Mouse (Mus musculus) neural tube, embryonic 10.5 days (tissue): ENCODE measurements at regions not wholly inside any gene's neighbourhood (a gene's known extent, or its start where the extent isn't known, plus 50 kb on each side); places are given as distances from the start of the nearest gene placed in this dataset.

Experiments
- DNase-seq: peaks from one replicate; pipeline ENCODE4 v3.0.0-alpha.2; 2017; ENCODE audit warnings: low spot score; ENCODE audit errors: extremely low spot score

- DNase-seq, result no peak
These were observed 52.4 kb upstream of the Adcy1 start for GRCm38 (mm10) chr11:7010858-7011257.

DNA sequence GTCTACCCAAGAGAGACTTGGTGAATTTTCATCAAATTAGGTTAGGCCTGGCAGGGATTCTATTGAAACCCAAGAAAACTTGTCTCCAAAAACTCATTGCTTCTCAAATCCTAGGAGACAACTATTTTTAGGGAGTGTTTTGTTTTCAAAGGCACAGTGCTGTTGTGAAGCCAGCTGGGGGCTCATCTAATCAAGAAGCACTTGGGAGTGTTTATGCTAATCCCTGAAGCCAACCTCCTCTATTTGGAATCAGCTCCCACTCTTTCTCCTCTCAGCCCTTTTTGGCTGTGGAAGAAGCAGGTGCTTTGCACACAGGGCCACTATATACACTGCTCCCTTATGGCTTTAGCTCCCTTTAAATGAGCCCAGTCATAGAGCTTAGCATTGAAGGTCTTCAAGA is 64.0 kb upstream of the Adcy1 start:
- no peak for DNase-seq

- no peak for DNase-seq
These were observed 64.5 kb upstream of the Adcy1 start for GRCm38 (mm10) chr11:6998810-6999209.

- DNase-seq, result no peak
These were observed 65.8 kb upstream of the Adcy1 start for GRCm38 (mm10) chr11:6997508-6997907.

DNA sequence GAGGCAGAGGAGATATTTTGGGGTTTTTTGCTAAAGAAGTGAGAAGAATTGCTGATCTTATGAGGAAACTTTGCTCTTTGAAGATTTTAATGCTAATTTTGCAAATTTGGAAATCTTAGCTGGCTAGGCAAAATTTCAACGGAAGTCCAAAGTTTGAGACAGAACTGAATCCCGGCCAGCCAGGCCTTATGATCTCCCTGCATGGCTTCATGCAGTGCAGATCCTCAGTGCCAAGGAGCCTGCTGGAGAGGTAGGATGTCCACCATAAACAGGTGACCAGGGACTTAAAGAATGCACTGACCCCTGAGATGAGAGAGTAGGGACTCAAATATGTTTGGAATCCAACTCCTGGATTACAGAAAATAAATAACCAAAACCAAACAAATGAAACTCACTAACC is 69.6 kb upstream of the Adcy1 start:
- DNase-seq, result no peak

- no peak for DNase-seq
These were observed 71.7 kb upstream of the Adcy1 start for GRCm38 (mm10) chr11:6991626-6992025.

DNA sequence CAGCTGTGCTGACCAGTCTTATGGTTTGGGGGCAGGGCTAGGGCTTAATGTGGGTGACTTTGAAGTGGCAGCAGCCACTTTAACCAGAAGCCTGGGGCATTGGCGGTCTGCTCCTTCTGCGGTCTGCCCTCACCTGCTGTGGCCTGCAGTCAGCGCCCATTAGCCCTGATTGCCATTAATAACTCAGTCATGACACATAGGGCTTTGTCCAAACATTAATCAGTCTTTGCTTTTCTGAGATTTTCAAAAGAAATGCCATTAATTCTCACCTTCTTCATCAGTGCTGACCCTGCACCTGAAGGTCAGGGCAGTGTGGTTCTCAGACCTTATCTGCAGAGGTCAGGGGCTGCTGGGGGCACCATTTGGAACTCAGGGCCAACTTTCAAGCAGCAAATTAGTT is 72.6 kb upstream of the Adcy1 start:
- no peak for DNase-seq

DNA sequence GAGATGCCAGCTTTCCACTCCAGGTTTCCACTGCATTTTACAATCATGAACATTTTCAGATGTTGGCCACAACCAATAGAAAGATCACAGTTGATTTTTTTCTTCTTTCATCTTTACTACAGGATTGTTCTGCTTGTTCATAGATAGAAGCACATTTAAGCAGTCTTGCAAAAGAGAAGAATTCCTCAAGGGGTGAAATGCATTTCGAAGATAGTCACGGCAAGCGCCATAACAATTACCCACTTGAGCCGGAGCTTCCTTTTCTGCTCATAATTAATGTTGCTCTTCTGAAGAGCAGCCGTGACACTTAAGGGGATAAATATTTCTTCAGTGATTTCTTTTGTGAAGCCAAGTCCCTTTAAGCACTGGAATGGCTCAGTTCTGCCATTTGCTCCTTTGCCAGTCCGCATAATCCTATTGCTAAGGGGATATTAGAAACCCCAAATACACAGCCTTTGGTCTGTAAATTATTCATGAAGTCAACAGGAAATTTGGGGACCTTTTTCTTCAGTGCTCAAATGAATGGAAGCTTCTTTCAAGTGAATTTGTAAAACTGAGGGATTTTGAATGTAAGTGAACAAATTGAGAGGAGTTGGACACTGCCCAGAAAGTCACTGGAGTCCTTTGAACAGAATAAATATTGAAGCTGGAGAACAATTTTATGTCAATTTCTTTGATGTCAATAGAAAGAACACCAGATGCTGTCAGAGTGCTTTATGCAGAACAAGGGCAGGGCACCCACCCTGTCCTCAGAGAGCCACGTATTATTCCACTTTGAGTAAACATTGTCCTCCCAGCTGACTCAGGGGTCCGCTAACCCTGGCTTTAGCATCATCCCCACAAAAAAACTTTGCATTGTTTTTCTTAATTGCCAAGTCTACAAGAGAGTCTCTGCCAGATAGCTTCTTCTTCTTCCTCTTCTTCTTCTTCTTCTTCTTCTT is 74.1 kb upstream of the Adcy1 start:
- no peak for DNase-seq

DNA sequence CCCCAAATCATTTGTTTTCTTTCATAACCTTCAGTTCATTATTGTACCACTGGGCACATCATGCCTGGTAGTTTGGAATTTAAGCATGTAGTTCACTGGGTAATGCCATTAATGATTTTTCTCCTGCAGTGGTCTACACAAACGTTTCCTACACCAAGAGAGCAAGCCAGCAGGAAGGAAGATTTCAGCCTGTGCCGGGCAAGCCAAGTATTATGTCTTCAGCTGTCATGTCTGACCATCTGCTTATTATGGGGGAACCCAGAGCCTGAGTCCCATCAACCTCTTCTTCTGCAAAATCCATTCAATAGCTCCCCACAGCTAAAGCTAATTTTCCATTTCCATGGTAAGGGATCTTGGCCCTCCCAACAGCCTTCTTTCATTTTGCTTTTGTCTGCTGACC is 75.3 kb upstream of the Adcy1 start:
- no peak for DNase-seq

- no peak for DNase-seq
These were observed 76.2 kb upstream of the Adcy1 start for GRCm38 (mm10) chr11:6987105-6987504.

DNA sequence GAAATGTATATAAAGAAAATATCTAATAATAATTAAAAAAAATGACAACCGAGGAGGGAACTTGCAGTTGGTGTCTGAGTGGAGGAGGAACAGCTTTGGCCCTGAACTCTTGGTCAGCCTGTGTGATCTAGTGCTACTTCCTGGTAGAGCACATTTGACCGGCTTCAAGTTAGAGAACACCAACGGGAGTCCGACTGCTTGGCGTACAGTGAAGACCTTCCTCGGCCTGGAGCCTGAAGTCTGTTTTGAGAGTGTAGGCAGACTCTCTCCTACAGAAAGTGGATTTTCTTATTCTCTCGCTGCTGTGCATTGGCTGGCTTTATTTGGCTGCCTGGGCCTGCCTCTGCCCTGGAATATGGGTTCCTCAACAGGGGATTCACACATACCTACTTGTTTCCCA is 81.2 kb upstream of the Adcy1 start:
- no peak for DNase-seq

DNA sequence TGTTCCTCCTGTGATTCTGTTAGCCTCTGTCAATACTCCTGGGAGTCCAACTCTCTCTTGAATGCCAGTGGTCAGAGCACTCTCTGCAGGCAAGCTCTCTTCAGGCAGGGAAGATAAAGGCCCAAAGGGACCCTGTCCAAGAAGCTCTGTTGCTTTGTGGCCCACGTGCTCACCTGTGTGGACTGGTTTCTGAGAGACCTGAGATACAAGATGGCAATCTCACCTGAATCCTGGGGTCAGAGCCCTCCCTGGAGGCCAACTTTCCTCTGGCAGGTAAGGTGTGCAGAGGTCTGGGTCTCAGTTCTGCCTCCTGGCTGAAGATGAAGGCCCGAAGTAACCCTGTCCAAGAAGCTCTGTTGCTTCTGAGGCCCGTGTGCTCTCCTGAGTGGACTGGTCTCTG is 83.6 kb upstream of the Adcy1 start:
- DNase-seq, result peak; percentile 6

- no peak for DNase-seq
These were observed 94.1 kb upstream of the Adcy1 start for GRCm38 (mm10) chr11:6969196-6969595.

DNA sequence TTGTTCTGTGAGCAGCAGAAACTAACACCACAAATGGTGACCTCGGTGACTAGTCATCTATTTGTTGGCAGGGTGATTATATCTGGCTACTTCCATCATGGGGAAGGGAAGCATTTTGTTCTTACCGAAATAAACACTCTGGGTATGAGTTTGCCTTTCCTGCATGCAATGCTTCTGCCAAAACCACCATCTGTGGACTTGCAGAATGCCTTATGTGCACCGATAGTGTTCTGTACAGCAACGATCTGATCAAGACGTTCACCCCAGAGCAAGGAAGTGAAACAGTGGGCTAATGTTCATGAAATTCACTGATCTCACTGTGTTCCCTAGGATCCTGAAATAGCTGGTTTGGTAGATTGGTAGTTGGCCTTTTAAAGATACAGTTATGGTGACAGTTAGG is 96.3 kb upstream of the Adcy1 start:
- DNase-seq, result no peak

DNA sequence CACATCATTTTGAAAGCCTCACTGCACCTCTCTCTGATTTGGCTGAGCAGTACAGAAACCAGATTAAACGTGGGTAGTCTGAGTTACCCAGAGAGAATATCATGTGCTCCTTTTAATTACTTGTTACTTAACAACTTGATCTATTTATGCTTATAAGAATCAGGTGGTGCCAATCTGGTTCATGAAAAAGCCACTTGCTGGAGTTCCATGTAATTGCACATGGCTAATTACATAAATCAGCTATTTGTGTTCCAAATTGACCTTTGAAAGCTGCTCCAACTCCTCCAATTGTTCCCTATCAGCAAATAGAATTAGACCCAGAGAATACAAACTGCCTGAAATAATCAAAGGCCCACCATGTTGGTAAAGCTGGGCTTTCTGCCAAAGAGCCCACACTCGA is 98.8 kb upstream of the Adcy1 start:
- no peak for DNase-seq

DNA sequence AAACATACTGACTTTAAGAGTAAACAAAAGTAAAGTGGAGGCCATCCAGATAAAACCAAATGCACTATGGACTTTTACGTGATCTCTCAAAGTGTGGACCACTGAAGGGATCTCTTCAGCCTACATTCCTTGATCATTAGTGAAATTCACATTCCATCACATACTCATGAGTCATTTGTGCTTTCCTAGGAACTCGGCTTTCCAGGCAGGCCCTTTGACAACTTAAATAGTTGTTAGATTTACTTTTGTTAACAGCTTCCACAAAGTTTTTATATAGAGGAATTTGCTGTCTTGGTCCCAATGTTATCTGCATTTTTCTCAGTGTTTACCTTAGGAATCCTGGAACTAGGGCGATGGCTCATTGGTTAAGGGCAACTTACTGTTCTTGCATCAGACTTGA is 99.7 kb upstream of the Adcy1 start:
- DNase-seq, result no peak

GRCm38 (mm10) chr11:6962786-6963575 is 100.3 kb upstream of the Adcy1 start:
- DNase-seq, result no peak

DNA sequence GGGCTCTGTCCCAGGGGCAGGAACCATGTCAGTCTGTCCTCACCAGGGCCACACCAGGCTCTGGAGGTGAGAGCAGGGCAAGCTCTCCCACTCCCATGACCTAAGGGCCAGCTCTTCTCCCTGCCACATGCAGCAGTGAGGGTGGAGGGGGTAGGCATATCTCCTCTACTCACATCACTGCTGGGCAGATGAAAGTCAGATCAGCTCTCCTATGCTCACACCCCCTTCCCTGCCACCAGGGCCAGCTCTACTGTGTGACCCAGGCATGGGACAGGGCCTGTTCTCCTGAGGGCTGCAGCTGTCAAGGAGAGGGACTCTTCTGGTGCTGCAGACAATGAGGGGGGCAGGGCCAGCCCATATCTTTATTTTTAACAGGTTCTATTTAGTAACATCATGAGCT is 101.0 kb upstream of the Adcy1 start:
- no peak for DNase-seq

DNA sequence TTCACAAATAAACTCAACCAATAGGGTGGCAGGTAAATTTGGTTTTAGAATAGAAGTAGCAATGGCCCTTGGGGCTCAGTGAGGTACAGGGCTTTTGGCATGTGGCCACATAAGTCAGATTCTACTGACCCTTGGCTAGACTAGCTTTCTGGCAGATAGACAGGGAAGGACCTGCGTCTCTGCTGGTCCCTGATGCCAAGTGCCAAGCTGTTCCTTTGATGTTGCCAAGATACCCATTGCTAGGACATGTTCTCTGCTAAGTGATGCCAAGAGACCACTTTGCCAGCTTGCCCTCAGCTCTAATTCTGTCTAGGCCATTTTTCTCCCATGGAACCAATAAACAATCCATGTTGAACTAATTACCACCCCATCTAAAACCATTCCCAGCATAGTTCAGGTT is 110.5 kb upstream of the Adcy1 start:
- no peak for DNase-seq

DNA sequence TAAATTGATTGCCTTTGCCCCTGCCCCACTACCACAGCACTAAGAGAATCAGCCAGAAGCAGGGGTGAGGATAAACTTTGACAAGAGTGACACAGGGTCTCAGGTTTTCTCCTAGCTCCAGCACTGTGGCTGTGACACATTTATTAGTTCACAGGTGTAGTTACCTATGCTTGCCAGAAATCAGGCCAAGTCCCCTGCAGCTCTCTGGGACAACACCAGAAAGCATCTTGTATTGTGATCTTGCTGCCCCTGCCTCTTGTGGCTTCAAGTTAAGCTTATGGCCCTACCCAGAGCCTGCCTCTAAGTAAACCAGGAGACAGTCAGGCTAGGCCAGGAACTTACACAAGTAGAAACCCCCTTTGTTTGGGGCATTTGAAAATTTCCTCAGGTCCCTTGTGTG is 111.9 kb upstream of the Adcy1 start:
- DNase-seq, result no peak

DNA sequence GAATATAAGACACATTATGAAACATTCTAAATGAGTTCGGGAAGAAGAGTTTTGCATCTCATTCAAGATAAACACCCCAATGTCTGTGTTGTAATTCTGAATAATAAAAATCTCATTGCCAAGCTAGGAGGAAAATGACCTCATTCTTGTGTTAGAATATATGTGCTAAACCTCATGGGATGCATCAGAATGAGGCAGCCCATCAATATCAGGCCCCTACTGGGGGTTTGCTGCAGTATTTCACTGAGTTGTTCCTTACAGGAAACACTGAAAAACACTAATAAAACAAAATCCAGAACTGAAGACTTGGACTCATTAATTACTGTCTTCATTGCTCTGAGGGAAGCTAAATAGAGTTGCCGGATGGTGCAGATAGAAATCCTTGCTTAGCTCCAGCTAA is 111.6 kb upstream of the Gm11983 start:
- no peak for DNase-seq

- DNase-seq, result no peak
These were observed 96.7 kb upstream of the Gm11983 start for GRCm38 (mm10) chr11:6934157-6934556.

GRCm38 (mm10) chr11:6926036-6926435 is 88.6 kb upstream of the Gm11983 start:
- DNase-seq, result no peak
